Mouse (Mus musculus): ENCODE results near the gene Wdr43.

DNA sequence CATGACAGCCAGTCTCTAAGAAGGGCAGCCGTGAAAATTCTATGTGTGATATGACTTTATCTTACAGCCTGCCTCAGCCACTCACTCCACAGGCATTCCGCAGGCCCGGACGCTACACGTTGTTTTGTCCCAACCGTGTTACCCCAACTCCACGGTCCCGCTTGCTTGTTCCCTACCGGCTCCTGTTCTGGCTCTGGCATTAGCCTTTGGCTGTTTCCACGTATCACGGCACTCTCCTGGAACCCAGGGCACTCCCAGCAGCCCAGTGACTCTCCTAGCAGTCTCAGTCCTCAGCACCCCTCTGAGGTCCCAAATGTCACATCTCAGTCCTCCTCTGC is 82.9 kb downstream of the Wdr43 start:
- TF ChIP-seq CTCF (IDR thresholded peaks at IDR 0.05; ENCODE audit: extremely low read depth, insufficient read length, insufficient replicate concordance, low read depth, low read length): no peak
- no peak for TF ChIP-seq POLR2A (IDR thresholded peaks at IDR 0.05; ENCODE audit: low read depth, low read length)
